Mouse (Mus musculus): Measurements from ENCODE around the gene Stx11. TPM values are rescaled to one million over a fixed set of nuclear protein-coding genes. Genes with fewer than 3 reads are reported as not detected.

Gene Stx11
- polyA plus RNA-seq, 1 experiment, result 1.0 TPM

GRCm38 (mm10) chr10:12911451-12911850 lies 52.6 kb downstream of the Stx11 start:
- TF ChIP-seq CTCF (IDR thresholded peaks at IDR 0.05; ENCODE audit: borderline replicate concordance, extremely low read depth, insufficient read depth, insufficient read length) (no peak), POLR2A (IDR thresholded peaks at IDR 0.05; ENCODE audit: borderline replicate concordance, extremely low read depth, insufficient read depth, insufficient read length, poor library complexity, severe bottlenecking) (no peak)
- no peak for DNase-seq (ENCODE audit: low read depth)

GRCm38 (mm10) chr10:12909891-12910290 lies 54.2 kb downstream of the Stx11 start:
- no peak for TF ChIP-seq CTCF (IDR thresholded peaks at IDR 0.05; ENCODE audit: borderline replicate concordance, extremely low read depth, insufficient read depth, insufficient read length)
- no peak for TF ChIP-seq POLR2A (IDR thresholded peaks at IDR 0.05; ENCODE audit: borderline replicate concordance, extremely low read depth, insufficient read depth, insufficient read length, poor library complexity, severe bottlenecking)
- no peak for DNase-seq (ENCODE audit: low read depth)

- no peak for TF ChIP-seq CTCF (IDR thresholded peaks at IDR 0.05; ENCODE audit: borderline replicate concordance, extremely low read depth, insufficient read depth, insufficient read length)
- TF ChIP-seq POLR2A (IDR thresholded peaks at IDR 0.05; ENCODE audit: borderline replicate concordance, extremely low read depth, insufficient read depth, insufficient read length, poor library complexity, severe bottlenecking), result no peak
- no peak for DNase-seq (ENCODE audit: low read depth)
These were observed 54.9 kb downstream of the Stx11 start for GRCm38 (mm10) chr10:12909179-12909578.

- TF ChIP-seq CTCF (IDR thresholded peaks at IDR 0.05; ENCODE audit: borderline replicate concordance, extremely low read depth, insufficient read depth, insufficient read length) (no peak), POLR2A (IDR thresholded peaks at IDR 0.05; ENCODE audit: borderline replicate concordance, extremely low read depth, insufficient read depth, insufficient read length, poor library complexity, severe bottlenecking) (no peak)
- no peak for DNase-seq (ENCODE audit: low read depth)
These were observed 60.0 kb downstream of the Stx11 start for GRCm38 (mm10) chr10:12904140-12904528.

- no peak for TF ChIP-seq CTCF (IDR thresholded peaks at IDR 0.05; ENCODE audit: borderline replicate concordance, extremely low read depth, insufficient read depth, insufficient read length)
- no peak for TF ChIP-seq POLR2A (IDR thresholded peaks at IDR 0.05; ENCODE audit: borderline replicate concordance, extremely low read depth, insufficient read depth, insufficient read length, poor library complexity, severe bottlenecking)
- no peak for DNase-seq (ENCODE audit: low read depth)
These were observed 60.5 kb downstream of the Stx11 start for GRCm38 (mm10) chr10:12903440-12904139.

GRCm38 (mm10) chr10:12899901-12900300 lies 64.2 kb downstream of the Stx11 start:
- no peak for DNase-seq (ENCODE audit: low read depth)
- TF ChIP-seq CTCF (IDR thresholded peaks at IDR 0.05; ENCODE audit: borderline replicate concordance, extremely low read depth, insufficient read depth, insufficient read length) (no peak), POLR2A (IDR thresholded peaks at IDR 0.05; ENCODE audit: borderline replicate concordance, extremely low read depth, insufficient read depth, insufficient read length, poor library complexity, severe bottlenecking) (no peak)

- TF ChIP-seq CTCF (IDR thresholded peaks at IDR 0.05; ENCODE audit: borderline replicate concordance, extremely low read depth, insufficient read depth, insufficient read length) (no peak), POLR2A (IDR thresholded peaks at IDR 0.05; ENCODE audit: borderline replicate concordance, extremely low read depth, insufficient read depth, insufficient read length, poor library complexity, severe bottlenecking) (no peak)
- DNase-seq (ENCODE audit: low read depth), result no peak
These were observed 70.8 kb downstream of the Stx11 start for GRCm38 (mm10) chr10:12893339-12893738.

GRCm38 (mm10) chr10:12888373-12888772 lies 75.7 kb downstream of the Stx11 start:
- TF ChIP-seq POLR2A (IDR thresholded peaks at IDR 0.05; ENCODE audit: borderline replicate concordance, extremely low read depth, insufficient read depth, insufficient read length, poor library complexity, severe bottlenecking) (no peak), CTCF (IDR thresholded peaks at IDR 0.05; ENCODE audit: borderline replicate concordance, extremely low read depth, insufficient read depth, insufficient read length) (no peak)
- no peak for DNase-seq (ENCODE audit: low read depth)

Other genes with a start within 250 kb of the Stx11 start
- gene Utrn, start 94.9 kb downstream of the Stx11 start, polyA plus RNA-seq (2012; rRNA removed), result 7.8 and 14.5 TPM in 2 replicates
- 30.1 and 53.7 TPM in 2 replicates for gene Sf3b5, start 41.0 kb upstream of the Stx11 start, polyA plus RNA-seq (2012; rRNA removed)
- gene Plagl1, start 96.2 kb upstream of the Stx11 start, polyA plus RNA-seq (2012; rRNA removed), result 103 and 125 TPM in 2 replicates
- not detected in 2 replicates for gene Zc2hc1b, start 213.7 kb upstream of the Stx11 start, polyA plus RNA-seq (2012; rRNA removed)
- gene Ltv1, start 228.9 kb upstream of the Stx11 start, polyA plus RNA-seq (2012; rRNA removed), result 23.1 and 26.1 TPM in 2 replicates